Mouse (Mus musculus): ENCODE measurements around the gene Tmem210.

DNA sequence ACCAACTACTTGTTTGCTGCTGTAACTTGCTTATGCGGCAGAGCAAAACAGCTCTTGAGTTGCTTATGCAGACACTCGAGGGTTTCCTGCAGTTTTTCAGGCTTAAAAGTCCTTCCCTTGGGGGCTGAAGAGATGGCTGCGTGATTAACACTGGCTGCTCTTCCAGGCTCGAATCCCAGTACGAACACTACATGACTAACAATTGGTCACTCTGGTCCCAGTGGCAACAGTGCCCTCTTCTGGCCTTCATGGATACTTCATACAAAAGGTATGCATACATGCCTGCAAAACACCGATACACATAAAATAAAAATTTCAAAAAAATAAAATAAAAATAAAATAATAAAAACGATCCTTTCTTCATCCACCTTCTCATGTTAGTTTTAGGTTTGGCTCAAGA lies 40.5 kb downstream of the Tmem210 start:
- TF ChIP-seq CTCF (IDR thresholded peaks at IDR 0.05; ENCODE audit: control insufficient read depth, insufficient read depth, insufficient read length) (no peak), USF1 (IDR thresholded peaks at IDR 0.05; ENCODE audit: low read depth) (no peak), MAX (IDR thresholded peaks at IDR 0.05) (no peak), MYOG (IDR thresholded peaks at IDR 0.05; ENCODE audit: control insufficient read depth, extremely low read depth, insufficient read length) (no peak), CEBPB (IDR thresholded peaks at IDR 0.05; ENCODE audit: low read depth) (no peak), MYOD1 (IDR thresholded peaks at IDR 0.05; ENCODE audit: control insufficient read depth, insufficient read length, low read depth) (no peak), FOSL1 (IDR thresholded peaks at IDR 0.05; ENCODE audit: insufficient read depth, low read length, poor library complexity, severe bottlenecking) (no peak)

All from C2C12 (cell line).